Mouse (Mus musculus): ENCODE measurements around the gene Ssr1.

DNA sequence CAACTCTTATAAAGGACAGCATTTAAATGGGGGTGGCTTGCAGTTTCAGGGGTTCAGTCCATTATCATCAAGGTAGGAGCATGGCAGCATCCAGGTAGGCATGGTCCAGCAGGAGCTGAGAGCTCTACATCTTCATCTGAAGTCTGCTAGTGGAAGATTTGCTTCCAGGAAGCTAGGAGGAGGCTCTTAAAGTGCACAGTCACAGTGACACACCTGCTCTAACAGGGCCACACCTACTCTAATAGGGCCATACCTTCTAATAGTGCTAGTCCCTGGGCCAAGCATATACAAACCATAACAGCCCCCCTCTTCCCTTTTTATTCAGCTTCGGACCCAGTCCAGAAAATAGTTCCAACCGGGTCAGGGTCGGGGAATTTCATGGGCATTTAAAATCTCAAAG is 5.7 kb upstream of the Ssr1 start:
- TF ChIP-seq GATA1 (IDR thresholded peaks at IDR 0.05; ENCODE audit: borderline replicate concordance, low read length) (no peak), FLI1 (IDR thresholded peaks at IDR 0.05; ENCODE audit: low read length) (no peak)

All from megakaryocyte, embryonic 14.5 days (primary cell).